Mouse (Mus musculus): ENCODE measurements around the gene Cyth3. TPM values are rescaled to one million over a fixed set of nuclear protein-coding genes. Genes with fewer than 3 reads are reported as not detected.

Gene Cyth3
- polyA plus RNA-seq, 1 experiment from 2014 or later = 64.9 TPM

DNA sequence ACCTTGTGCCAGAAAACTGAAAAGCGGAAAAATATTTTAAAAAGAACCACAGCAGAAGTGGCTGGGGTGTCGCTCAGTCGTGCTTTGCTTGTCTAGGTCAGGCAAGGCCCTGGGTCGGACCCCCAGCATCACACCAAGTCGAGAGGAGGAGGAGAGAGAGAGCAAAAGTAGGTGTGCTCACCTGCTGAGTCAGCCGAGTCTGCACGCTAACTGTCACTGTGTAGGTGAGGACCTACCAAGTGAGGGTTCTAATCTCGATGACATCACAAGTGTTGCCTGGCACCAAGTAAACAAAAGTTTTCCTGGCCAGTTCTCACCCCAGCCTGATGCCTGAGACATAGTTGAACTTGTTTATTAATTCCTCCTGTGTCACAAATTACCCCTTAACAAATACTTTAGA lies 137.3 kb downstream of the Cyth3 start:
- no peak overlapping the region for H3K27ac ChIP-seq (ENCODE audit: low read depth, low read length)
- ATAC-seq (ENCODE audit: low FRiP score, low TSS enrichment) = no peak
- WGBS = 88% methylated on average over 8 of the region's 8 CpGs
- no peaks in the 10 kb centered on the region for H3K27me3 ChIP-seq (ENCODE audit: control insufficient read depth, insufficient read depth, low read length)
- H3K4me1 ChIP-seq (ENCODE audit: control insufficient read depth, insufficient read depth, low read length) = peaks cover 6% of the 10 kb centered on the region; the same call in 1 of the 2 replicates
- H3K9ac ChIP-seq (ENCODE audit: low read depth, low read length) = no peak overlapping the region
- no peaks in the 10 kb centered on the region; the same call in 1 of the 2 replicates for H3K36me3 ChIP-seq (ENCODE audit: control insufficient read depth, insufficient read depth, low read length)
- no peak overlapping the region for H3K4me2 ChIP-seq (replicated peaks; ENCODE audit: low read depth, low read length)
- H3K4me3 ChIP-seq (ENCODE audit: low read length) = no peak overlapping the region
- no peaks in the 10 kb centered on the region for H3K9me3 ChIP-seq (ENCODE audit: control insufficient read depth, low read length)

Other genes with a start within 250 kb of the Cyth3 start
- 351 and 359 TPM in 2 replicates for gene Kdelr2, start 218.6 kb upstream of the Cyth3 start, polyA plus RNA-seq (2014; fragmentation: Nextera tagmentation; extraction: Ambion mirVana)
- 5.4 and 7.2 TPM in 2 replicates for gene Daglb, start 157.9 kb upstream of the Cyth3 start, polyA plus RNA-seq (2014; fragmentation: Nextera tagmentation; extraction: Ambion mirVana)
- 439 and 578 TPM in 2 replicates for gene Rac1, start 94.4 kb upstream of the Cyth3 start, polyA plus RNA-seq (2014; fragmentation: Nextera tagmentation; extraction: Ambion mirVana)
- gene Usp42, start 109.8 kb downstream of the Cyth3 start, polyA plus RNA-seq (2014; fragmentation: Nextera tagmentation; extraction: Ambion mirVana) = 17.2 and 23.6 TPM in 2 replicates
- 31.5 and 49.9 TPM in 2 replicates for gene Eif2ak1, start 195.3 kb downstream of the Cyth3 start, polyA plus RNA-seq (2014; fragmentation: Nextera tagmentation; extraction: Ambion mirVana)